Mouse (Mus musculus) kidney, adult 9 months (tissue): ENCODE results near the gene Pck1.

Experiments used
- DNase-seq: peaks from one replicate; pipeline ENCODE4 v3.0.0; 2022

Gene Pck1

DNA sequence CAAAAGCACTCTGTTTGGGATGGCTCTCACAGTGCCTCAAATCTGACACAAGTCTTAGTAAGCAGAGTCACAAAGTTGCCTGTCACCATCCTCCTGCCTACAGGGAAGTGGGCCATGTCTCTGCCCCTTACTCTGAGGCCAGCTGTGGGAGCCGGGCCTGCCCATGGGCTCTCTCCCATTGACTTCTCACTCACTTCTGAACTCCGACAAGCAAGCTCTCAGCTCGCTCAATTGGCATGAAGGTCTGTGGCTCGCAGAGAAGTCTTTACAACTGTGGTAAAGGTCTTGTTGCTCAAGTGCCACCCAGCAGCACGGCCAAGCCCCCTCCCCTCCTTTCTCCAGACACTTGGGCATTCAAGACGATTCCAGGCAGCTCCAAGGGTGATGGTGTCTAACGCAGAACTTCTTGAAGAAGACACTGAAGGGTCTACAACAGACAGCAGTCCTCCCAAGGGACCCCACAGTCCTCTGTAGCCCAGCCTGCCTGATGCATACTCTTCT lies 1.0 kb upstream of the Pck1 start:
- no peak for DNase-seq

DNA sequence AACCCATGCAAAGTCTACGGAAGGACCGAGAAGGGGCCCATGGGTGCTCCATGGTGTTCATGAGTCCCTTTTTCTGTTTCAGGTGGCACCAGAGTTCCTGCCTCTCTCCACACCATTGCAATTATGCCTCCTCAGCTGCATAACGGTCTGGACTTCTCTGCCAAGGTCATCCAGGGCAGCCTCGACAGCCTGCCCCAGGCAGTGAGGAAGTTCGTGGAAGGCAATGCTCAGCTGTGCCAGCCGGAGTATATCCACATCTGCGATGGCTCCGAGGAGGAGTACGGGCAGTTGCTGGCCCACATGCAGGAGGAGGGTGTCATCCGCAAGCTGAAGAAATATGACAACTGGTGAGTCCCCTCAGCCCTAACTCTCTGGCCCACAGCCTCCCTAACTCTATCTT lies 418 bp downstream of the Pck1 start:
- no peak for DNase-seq

DNA sequence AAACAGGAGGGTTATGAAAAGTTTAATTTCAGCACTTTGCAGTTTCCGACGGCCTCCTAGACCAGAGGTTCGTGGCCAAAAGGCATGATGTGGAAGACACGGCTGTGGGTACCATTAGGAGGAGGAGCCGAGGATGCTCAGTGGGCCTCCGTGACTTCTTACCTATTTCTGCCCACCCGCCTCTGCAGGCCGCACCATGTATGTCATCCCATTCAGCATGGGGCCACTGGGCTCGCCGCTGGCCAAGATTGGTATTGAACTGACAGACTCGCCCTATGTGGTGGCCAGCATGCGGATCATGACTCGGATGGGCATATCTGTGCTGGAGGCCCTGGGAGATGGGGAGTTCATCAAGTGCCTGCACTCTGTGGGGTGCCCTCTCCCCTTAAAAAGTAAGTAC lies 1.7 kb downstream of the Pck1 start:
- DNase-seq, result no peak

DNA sequence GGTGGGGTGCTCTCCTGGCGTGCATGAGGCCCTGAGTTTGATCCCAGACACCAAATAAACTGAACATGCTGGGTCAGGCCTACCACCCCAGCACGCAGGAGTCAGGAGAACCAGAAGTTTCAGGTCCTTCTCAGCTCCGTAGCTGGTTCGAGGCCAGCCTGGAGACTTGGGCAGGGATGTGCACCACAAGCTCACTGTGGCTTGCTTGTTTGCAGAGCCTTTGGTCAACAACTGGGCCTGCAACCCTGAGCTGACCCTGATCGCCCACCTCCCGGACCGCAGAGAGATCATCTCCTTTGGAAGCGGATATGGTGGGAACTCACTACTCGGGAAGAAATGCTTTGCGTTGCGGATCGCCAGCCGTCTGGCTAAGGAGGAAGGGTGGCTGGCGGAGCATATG lies 2.1 kb downstream of the Pck1 start:
- DNase-seq, result no peak

DNA sequence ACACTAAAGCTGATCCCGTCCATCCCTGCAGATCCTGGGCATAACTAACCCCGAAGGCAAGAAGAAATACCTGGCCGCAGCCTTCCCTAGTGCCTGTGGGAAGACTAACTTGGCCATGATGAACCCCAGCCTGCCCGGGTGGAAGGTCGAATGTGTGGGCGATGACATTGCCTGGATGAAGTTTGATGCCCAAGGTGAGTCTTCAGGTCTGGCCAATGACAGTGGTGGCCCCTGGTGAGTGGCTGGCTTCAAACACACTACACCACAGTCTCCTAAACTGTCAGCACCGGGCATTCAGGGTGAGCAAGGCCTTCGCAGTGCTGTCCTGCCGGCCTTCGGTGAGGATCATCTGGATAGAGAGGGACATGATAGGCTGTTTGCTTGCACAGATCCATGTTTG lies 3.1 kb downstream of the Pck1 start:
- DNase-seq, result peak; percentile 33

DNA sequence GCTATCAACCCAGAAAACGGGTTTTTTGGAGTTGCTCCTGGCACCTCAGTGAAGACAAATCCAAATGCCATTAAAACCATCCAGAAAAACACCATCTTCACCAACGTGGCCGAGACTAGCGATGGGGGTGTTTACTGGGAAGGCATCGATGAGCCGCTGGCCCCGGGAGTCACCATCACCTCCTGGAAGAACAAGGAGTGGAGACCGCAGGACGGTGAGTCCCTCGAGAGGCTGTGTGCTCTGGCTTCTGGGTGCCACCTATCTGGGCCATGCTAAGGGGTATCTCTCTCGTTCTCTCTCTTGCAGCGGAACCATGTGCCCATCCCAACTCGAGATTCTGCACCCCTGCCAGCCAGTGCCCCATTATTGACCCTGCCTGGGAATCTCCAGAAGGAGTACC lies 4.1 kb downstream of the Pck1 start:
- no peak for DNase-seq

DNA sequence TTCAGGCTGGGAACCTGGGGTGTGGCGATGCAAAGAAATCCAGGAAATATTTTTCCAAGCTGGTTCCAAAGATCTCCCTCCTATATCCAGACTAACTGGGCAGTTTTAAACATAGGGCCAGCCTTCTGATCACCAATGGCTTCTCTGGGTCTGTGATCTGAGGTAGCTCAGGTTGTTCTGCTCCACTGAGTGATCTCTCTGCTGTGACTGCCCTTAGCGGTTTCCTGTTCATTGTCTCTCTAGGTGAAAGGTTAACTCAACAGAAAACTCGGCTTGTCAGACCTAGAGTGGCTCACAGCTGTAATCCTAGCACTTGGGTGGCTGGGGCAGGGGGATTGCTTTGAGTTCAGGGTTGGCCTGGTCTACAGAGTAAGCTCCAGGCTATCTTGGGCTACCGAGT lies 4.5 kb downstream of the Pck1 start:
- DNase-seq, result peak; percentile 73

DNA sequence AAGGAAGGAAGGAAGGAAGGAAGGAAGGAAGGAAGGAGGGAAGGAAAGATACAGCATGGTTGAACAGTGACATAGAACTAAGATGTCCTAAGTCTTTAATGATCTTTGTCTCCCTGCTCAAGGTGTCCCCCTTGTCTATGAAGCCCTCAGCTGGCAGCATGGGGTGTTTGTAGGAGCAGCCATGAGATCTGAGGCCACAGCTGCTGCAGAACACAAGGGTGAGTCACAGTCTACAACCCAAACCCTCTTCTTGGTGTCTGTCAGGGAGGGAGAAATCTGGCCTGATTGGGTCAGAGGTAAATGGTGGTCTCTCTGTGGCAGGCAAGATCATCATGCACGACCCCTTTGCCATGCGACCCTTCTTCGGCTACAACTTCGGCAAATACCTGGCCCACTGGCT lies 5.0 kb downstream of the Pck1 start:
- DNase-seq, result no peak

DNA sequence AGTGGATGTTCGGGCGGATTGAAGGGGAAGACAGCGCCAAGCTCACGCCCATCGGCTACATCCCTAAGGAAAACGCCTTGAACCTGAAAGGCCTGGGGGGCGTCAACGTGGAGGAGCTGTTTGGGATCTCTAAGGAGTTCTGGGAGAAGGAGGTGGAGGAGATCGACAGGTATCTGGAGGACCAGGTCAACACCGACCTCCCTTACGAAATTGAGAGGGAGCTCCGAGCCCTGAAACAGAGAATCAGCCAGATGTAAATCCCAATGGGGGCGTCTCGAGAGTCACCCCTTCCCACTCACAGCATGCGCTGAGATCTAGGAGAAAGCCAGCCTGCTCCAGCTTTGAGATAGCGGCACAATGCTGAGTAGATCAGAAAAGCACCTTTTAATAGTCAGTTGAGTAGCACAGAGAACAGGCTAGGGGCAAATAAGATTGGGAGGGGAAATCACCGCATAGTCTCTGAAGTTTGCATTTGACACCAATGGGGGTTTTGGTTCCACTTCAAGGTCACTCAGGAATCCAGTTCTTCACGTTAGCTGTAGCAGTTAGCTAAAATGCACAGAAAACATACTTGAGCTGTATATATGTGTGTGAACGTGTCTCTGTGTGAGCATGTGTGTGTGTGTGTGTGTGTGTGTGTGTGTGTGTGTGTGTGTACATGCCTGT lies 5.7 kb downstream of the Pck1 start:
- DNase-seq, result no peak

DNA sequence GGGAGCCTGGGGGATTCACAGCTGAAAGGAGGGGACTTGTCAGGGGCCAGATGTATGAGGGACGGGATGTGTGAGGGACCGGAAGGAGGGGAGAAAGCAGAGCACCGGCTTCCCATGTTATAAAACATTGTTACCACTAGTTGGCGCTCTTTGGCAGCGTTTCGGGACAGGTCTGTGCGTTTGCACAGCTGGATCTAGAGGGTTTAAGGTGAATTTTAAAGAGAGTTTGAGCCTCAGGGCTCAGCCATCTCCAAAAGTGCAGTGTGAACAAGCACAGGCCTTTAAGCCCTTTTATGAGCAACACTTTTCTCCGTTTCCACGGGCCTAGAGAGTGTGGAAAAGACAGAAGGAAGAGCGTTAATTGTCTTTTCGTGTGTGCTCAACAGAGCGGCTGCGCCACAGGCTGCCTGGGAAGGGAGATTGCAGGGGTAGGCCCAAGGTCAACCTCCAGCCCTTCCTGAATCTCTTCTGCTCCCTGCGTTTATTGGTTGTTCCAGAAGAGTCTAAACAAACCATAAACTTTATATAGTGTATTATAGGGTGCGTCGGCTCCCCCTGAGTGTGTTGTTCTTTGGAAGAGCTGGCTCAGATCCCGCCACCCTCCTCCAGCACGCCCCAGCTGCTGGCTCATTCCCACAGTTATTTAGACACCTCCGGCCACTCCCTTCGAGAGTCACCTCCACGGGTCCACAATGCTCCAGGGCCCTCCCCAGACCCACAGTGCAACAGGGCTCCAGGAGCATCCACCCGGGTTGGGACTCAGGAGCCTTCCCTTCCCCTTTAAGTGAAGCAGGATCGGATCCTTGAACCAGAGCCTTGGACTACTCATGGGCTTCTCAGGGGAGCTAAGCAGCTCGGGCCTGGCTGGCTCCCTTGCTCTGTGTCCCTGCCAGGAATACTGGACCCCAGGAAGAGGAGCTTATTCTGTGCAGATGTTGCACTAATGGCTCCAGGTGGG lies 6.8 kb downstream of the Pck1 start:
- peak; percentile 91 for DNase-seq

DNA sequence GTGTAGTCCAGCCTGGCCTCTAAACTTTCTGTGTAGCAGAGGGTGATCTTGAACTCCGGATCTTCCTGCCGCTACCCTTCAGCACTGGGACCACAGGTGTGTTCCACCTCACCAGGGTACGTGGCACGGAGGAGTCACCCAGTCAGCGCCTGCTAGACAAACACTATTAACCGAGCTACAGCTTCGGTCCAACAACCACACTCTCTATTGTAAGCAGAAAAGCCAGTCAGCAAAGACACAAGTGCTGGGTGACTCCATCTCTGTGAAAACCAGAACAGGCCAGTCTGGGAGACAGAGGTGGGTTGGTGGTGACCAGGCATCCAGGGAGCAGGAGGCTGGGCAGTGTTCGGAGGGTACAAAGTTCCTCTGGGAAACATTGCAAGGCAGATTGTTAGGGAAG lies 10.5 kb downstream of the Pck1 start:
- DNase-seq, result peak; percentile 81

DNA sequence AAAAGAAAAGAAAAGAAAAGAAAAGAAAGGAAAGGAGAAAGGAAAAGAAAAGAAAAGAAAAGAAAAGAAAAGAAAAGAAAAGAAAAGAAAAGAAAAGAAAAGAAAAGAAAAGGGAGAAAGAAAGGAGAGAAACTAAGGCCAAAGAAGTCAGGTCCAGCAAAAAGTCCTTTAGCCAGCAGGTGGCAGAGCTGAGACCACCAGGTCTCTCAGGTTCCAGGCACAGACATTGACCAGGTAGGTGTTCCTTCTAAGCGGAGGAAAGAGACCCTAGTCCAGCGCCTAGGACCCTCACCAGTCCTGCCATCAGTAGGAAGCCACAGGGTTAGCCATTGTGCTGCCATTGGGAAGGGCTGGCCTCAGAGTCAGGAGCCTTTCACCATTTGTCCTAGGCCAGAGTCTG lies 11.5 kb downstream of the Pck1 start:
- peak; percentile 81 for DNase-seq

DNA sequence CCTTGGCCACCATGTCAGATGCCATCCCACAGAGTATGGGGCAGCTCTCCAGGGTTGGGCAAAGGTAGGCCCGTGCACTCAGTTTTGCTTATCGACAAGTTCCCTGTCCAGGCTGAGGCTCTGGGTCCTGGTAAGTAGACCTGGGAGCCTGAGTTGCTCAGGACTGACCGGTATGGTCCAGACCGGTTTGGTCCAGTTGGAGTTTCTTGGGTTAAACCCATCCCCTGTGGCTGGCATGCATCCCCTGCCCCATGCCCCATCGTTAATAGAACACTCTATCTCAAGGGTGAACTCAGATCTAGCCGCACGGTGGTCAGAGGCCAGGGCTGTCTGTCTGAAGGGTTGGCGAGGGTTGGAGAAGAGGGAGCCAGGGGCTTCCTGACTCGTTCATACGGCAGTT lies 12.1 kb downstream of the Pck1 start:
- DNase-seq, result peak; percentile 72

DNA sequence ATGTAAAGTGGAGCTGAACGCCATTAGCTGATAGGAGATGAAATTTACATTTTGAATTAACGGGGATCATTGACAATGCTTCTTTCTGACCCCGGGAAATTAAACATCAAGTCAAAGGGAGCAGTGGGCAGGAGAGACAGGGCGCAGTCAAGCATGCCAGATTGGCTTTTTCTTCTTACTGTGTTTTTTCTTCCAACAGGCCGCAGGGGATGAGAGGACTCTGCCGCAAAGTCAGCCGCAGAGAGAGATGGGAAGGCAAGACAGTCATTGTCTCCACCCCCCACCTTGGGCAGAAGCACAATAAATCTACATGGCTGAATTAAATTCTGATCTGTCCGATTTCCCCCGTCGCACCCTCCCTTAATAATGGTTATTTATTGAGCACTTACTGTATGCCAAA lies 12.5 kb downstream of the Pck1 start:
- peak; percentile 51 for DNase-seq

DNA sequence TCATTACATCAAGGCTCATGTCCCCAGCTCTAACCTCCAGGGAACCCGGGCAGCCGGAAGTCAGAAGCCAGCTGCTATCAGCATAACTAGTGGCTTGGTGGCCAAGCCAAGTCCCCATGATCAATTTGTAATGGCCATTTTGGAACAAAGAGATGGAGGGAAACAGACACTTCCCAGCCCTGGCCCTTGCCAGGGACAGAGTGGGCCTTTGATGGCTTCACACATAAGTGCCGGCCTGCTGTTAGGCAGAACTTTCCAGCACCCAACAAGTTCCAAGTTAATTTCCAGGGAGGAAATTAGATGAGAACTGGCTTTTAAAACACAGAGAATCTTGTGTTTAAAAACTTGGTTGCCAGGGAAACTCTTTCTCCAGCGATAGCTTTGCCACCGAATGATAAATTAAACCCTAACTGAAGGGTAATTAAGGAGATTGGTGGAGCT lies 15.6 kb downstream of the Pck1 start:
- peak; percentile 26 for DNase-seq

DNA sequence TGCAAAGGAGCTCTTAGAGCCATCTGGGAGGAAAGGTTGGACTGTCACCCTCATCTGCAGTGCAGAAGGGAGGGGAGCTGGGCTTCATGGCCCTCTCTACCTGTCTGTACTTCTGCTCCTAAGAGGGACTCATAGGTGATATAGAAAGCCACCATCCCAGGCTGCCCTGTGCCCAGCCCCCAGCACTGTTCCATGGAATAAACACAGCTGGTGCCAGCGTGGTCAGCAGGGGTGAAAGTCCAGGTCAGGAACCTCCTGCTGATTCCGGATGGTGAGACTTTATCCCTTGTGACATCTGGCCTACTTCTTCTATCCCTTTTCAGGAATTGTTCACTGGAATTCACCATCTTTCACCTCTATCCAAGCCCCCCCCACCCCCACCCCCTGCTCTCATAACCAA lies 17.2 kb downstream of the Pck1 start:
- peak; percentile 92 for DNase-seq

DNA sequence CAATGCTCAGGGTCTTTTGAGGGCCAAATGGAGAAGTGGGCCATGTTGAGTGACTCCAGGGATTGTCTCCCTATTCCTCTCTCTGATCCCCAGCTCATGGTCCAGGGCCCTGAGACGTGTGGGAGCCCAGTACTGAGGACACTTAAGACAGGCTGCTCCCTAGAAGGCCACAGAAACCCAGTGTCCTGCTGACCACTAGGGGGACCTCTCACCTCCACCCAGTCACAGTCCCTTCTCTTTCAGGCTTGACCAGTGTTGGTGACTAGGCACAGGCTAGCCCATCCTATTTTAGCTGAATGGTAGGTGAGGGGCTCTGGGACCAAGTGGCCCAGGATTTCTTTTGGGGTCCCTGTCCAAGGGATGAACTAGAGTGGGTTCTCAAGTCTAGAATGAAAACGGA lies 17.9 kb downstream of the Pck1 start:
- peak; percentile 42 for DNase-seq

DNA sequence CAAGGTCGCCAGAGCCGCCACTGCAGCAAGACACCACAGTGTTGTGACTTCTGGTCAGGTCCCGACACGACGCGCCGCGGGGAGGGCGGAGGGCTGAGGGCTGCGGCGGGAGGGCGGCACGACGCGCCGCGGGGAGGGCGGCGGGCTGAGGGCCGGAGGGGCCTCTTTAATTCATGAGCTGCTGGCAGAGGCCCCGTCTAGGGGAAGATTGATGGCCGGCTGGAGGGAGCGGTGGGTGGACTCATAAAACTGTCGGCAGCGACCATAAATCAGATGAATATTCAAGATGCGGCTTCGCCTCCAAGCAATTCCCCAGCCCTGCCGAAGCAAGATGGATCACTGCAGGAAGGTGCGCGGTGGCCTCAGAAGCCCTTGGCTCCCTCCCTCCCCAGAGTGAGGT lies 18.6 kb downstream of the Pck1 start:
- DNase-seq, result peak; percentile 83

DNA sequence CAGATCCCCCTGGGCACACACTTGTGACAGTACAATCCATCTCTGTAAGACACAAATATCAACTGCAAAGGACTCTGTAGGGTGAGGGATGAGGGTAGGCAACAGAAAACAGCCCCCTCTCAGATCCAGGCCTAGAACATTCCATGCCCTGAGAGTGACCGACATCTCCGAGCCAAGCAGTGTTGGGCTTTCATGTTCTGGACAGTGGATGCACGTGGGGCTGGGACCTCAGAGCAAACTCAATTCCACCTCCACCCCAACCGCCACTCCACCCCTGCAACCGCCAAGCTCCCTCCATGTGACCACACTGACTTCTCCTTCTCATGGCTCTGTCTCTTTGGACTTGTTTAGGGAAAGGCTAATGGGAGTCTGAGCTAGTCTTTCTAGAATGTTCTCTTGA lies 19.1 kb downstream of the Pck1 start:
- no peak for DNase-seq

DNA sequence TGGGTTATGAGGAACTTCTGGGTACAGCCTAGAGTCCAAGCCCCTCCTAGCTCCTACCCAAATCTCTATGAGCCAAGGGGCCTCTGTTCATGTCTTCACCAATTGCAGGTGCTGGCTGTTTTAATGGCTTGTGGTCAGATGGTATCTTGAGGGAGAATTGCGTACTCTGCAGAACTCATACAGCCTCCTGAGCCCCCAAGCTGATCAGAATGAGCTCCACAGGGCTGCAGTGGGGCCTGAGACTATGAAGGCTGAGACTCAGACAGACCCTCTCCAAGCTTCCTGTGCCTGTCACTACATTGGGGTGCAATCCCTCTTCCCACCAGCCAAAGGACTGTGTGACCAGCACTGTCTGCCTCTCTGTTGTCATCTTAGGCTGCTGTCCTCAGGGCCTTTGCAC lies 19.5 kb downstream of the Pck1 start:
- DNase-seq, result no peak

DNA sequence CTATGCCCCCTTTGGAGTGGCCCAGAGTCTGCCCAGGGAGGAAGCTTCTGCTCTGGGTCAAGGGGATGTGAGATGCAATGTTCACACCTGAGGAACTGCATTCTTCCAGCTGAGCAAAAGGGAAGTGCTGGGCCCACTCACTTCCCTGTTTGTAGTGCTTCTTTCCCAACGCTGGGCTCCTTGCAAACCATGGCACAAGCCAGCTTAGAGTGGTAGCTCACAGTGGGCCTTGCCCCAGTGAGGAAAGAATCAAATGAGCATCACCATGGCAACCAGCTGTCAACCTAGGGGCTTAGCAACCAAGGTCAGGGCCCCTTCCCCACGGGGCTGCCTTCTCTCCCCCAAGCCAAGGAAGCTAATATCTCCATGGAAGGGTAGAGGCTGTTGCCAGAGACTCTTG lies 20.2 kb downstream of the Pck1 start:
- peak; percentile 36 for DNase-seq

DNA sequence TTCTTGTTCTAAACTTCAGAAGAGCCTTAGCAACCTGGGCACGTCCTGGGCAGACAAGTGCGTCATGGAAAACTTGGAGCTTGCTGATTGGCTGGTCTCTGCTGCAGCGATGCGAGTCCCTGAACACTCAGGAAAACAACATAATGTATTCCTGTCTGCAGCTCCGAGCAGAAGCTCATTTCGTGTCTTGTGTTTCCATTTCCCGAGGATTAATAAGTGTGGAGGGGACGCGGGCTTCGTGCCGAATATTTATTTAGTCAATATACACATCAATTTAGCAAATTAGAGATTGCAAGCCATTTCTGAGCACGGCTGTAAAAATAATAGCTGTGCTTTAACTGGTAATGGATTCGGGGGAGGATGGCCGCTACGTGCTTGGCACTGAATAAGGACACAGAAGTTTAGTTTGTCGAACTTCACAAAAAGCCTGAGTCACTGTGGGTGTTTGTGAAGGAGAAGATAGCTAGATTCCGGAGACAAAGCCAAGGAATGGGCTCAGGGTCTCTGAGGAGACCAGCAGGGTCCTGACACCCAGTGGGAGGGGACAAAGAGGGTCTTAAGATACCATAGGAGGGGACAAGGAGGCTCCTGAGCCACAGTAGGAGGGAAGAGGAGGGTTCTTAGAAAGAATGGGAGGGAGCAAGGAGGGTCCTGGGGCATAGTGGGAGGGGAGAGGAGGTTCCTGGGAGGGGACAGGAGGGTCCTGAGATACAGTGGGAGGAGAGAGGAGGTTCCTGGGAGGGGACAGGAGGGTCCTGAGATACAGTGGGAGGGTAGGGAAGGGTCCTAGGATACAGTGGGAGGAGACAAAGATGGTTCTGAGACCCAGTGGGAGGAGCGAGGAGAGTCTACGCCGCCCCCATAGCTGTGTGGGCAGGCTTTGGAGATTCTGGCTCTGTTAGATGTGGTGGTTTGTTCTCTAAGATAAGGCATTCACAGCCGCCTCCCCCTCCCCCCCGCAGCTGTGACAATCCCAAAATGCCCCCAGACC lies 21.0 kb downstream of the Pck1 start:
- DNase-seq, result peak; percentile 83

DNA sequence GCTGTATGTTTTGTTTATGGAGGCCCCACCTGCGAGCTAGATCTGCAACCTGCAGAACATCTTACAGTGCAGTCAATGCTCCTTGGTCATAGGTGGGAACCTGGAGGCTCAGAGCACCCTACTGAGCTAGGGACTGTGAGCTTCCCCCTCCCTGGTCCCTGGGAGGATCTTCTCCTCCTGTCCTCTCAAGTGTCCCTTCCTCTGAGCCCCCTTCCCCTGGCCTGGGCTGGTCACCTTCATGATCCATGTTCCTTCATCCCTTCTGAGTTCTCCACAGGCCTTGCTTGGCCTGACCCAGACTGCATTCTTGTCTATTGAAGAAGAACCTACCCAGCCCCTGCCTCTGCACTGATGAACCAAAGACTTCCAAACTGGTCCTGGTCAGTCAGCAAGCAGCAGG lies 21.7 kb downstream of the Pck1 start:
- no peak for DNase-seq
